Mouse (Mus musculus) myocyte (in vitro differentiated cells): ENCODE data around the gene F830045P16Rik. TPM values are rescaled to one million over a fixed set of nuclear protein-coding genes. Genes with fewer than 3 reads are reported as not detected.
"Not testable (repeated sequence)": the region's sequence is repeated elsewhere in the genome, so short reads cannot be mapped to it uniquely, and the experiment has no call there.

Experiments used
- H3K27me3 ChIP-seq: one replicate; pipeline ENCODE4 v1.6.1; 2011; ENCODE audit not compliant: control insufficient read depth, insufficient read depth, insufficient read length
- H3K36me3 ChIP-seq: one replicate; pipeline ENCODE4 v1.6.1; 2011; ENCODE audit not compliant: control insufficient read depth, insufficient read depth
- H3K4me2 ChIP-seq: one replicate; pipeline ENCODE4 v1.6.1; 2011; ENCODE audit warnings: low read depth, control low read depth
- H3K4me3 ChIP-seq: one replicate; pipeline ENCODE4 v1.5.1; 2011; ENCODE audit warnings: mild to moderate bottlenecking, control low read depth, moderate library complexity
- H3K79me2 ChIP-seq: one replicate; pipeline ENCODE4 v1.6.1; 2011; ENCODE audit not compliant: control insufficient read depth, insufficient read depth
- H3ac ChIP-seq: one replicate; pipeline ENCODE4 v1.6.1; 2011; ENCODE audit not compliant: control insufficient read depth, insufficient read length
- CEBPB ChIP-seq: IDR thresholded peaks from 2 replicates; pipeline ENCODE4 v1.6.1; 2011; ENCODE audit warnings: mild to moderate bottlenecking, moderate library complexity; ENCODE audit not compliant: poor library complexity, insufficient read depth, severe bottlenecking
- E2F4 ChIP-seq: IDR thresholded peaks from one replicate; pipeline ENCODE4 v1.6.1; 2011; ENCODE audit warnings: mild to moderate bottlenecking, control low read depth, moderate library complexity; ENCODE audit not compliant: insufficient read depth
- MAX ChIP-seq: IDR thresholded peaks from one replicate; pipeline ENCODE4 v1.6.1; 2011; ENCODE audit warnings: low read depth, mild to moderate bottlenecking, control low read depth
- MYOD1 ChIP-seq, 3 experiments: IDR thresholded peaks; one replicate each; pipeline ENCODE4 v1.6.1; 2011; ENCODE audit warnings: control low read depth in 2 of 3, low read depth in 2 of 3, mild to moderate bottlenecking in 2 of 3, moderate library complexity in 1 of 3; ENCODE audit not compliant: insufficient read length in 2 of 3, control insufficient read depth in 1 of 3
- MYOG ChIP-seq, 3 experiments: IDR thresholded peaks; one replicate each; pipeline ENCODE4 v1.6.1; 2011; ENCODE audit warnings: control low read depth in 2 of 3, low read depth in 2 of 3, mild to moderate bottlenecking in 2 of 3; ENCODE audit not compliant: insufficient read length in 2 of 3, control insufficient read depth in 1 of 3, insufficient read depth in 1 of 3
- POLR2A ChIP-seq: IDR thresholded peaks from one replicate; pipeline ENCODE4 v1.6.1; 2011; ENCODE audit warnings: low read depth, mild to moderate bottlenecking, control low read depth, moderate library complexity; ENCODE audit not compliant: insufficient read length
- POLR2AphosphoS2 ChIP-seq: IDR thresholded peaks from one replicate; pipeline ENCODE4 v1.6.1; 2011; ENCODE audit warnings: low read depth, control low read depth; ENCODE audit not compliant: insufficient read length
- REST ChIP-seq: IDR thresholded peaks from one replicate; pipeline ENCODE4 v1.6.1; 2011; ENCODE audit warnings: mild to moderate bottlenecking, control low read depth, moderate library complexity; ENCODE audit not compliant: insufficient read depth, insufficient read length
- SRF ChIP-seq: IDR thresholded peaks from one replicate; pipeline ENCODE4 v1.6.1; 2011; ENCODE audit warnings: low read depth; ENCODE audit not compliant: control insufficient read depth, insufficient read length
- TCF12 ChIP-seq: IDR thresholded peaks from one replicate; pipeline ENCODE4 v1.6.1; 2011; ENCODE audit warnings: mild to moderate bottlenecking, control low read depth; ENCODE audit not compliant: poor library complexity, insufficient read depth, severe bottlenecking
- TCF3 ChIP-seq: IDR thresholded peaks from one replicate; pipeline ENCODE4 v1.6.1; 2011; ENCODE audit warnings: low read depth, control low read depth; ENCODE audit not compliant: insufficient read length
- USF1 ChIP-seq: IDR thresholded peaks from one replicate; pipeline ENCODE4 v1.6.1; 2011; ENCODE audit warnings: low read depth, mild to moderate bottlenecking, control low read depth, moderate library complexity
- polyA plus RNA-seq: library from polyadenylated mRNA; unstranded; fragments of >200 nt; fragmentation: generic; extraction: Trizol; gene quantifications from one replicate; pipeline ENCODE4 v1.2.1, GENCODE M21; 2012; ENCODE audit warnings: missing spikeins

The F830045P16Rik gene
- polyA plus RNA-seq, 1 experiment: not detected

DNA sequence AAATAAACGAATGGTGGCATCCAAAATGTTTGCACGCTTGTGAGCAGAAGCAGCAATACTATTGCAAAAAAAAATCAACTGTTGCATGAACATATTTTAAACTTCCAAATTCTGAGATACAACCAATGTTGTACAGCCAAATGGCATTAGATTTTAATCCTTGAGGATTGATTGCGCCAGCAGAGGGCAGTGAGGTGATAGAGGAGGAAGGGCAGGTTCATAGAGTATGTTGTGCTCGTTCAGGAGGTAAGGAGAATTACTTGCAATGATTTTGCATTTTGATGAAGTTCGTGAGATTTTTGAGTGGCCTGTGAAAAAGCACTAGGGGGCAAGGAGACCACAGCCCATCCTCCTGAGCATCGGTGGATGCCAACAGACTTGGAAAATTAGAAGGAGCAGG lies 33.8 kb downstream of the F830045P16Rik start:
- H3K79me2 ChIP-seq: no peaks in the 10 kb centered on the region
- peaks cover 6% of the 10 kb centered on the region for H3K27me3 ChIP-seq
- no peak overlapping the region for H3ac ChIP-seq
- TF ChIP-seq TCF12 (no peak), MYOG (IDR thresholded peaks at IDR 0.05; ENCODE audit: control insufficient read depth in 1 of 3, insufficient read depth in 1 of 3, insufficient read length in 2 of 3, low read depth in 2 of 3) (no peak)
- H3K4me2 ChIP-seq: no peak overlapping the region
- H3K36me3 ChIP-seq: no peaks in the 10 kb centered on the region
- H3K4me3 ChIP-seq: no peak overlapping the region

DNA sequence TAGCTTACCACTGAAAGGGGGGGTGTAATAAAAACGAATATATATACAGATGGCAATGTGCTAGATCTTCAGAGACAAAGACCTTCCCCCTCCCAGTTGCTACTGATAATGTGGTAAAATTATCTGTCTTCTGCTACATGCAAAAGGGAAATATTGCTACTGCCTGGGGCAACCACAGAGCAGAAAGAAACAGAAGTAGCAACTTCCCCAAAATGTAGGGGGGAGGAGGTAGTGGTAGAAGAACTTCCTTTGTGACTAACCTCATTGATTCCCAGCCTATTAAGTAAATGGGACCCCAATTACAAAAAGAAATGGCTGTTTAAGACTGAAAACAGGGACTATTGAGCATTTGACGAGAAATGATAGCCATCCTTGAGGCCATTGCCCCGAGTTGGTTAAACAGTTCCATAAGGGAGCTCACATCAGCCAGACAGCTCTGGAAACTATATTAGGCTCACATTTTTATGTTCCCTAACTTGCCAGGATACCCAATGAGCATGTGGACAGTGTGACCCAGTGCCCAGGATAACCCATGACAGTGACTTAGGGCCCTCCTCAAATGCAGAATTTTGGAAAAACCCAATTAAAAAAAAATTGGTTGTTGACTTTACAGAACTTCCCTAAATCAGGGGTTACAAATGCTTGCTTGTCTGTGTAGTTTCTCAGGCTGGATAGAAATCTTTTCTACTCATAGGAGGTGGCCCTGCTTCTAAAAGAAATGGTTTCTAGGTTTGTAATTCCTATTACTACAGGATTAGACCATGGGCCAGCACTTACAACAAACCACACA lies 46.7 kb downstream of the F830045P16Rik start:
- Histone ChIP-seq H3ac (no peak overlapping the region), H3K27me3 (peaks cover 9% of the 10 kb centered on the region), H3K79me2 (no peaks in the 10 kb centered on the region), H3K4me3 (no peak overlapping the region), H3K4me2 (no peak overlapping the region), H3K36me3 (no peaks in the 10 kb centered on the region)
- no peak for TF ChIP-seq MYOG (IDR thresholded peaks at IDR 0.05; ENCODE audit: control insufficient read depth in 1 of 3, insufficient read depth in 1 of 3, insufficient read length in 2 of 3, low read depth in 2 of 3)
- TF ChIP-seq USF1: no peak
- TF ChIP-seq REST: no peak

DNA sequence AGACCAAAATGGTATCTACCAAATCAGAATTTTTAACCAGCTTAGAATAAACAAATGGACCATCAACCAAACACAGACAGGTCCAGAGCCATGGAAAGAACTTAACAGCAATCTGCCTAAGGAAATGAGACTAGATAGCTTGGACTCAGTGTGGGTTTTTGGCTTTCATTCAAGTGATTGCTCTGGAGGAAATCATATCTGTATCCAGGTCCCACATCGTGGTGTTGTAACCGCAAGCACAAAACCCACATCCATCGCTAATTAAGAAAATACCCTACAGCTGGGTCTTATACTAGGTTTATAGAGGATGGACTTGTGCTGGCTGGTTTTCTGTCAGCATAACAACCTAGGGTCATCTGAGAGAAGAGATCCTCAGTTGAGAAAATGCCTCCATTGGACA lies 53.3 kb downstream of the F830045P16Rik start:
- no peak for TF ChIP-seq POLR2AphosphoS2
- no peak for TF ChIP-seq POLR2A
- no peak for TF ChIP-seq TCF3
- no peak for TF ChIP-seq USF1
- no peak for TF ChIP-seq MAX
- no peak for TF ChIP-seq MYOD1 (IDR thresholded peaks at IDR 0.05; ENCODE audit: control insufficient read depth in 1 of 3, insufficient read length in 2 of 3, low read depth in 2 of 3)
- no peak for TF ChIP-seq CEBPB
- TF ChIP-seq E2F4: no peak
- TF ChIP-seq TCF12: no peak
- TF ChIP-seq SRF: no peak
- TF ChIP-seq REST: no peak
- TF ChIP-seq MYOG (IDR thresholded peaks at IDR 0.05; ENCODE audit: control insufficient read depth in 1 of 3, insufficient read depth in 1 of 3, insufficient read length in 2 of 3, low read depth in 2 of 3): no peak
- no peak overlapping the region for H3ac ChIP-seq
- H3K4me3 ChIP-seq: no peak overlapping the region
- H3K4me2 ChIP-seq: no peak overlapping the region
- no peaks in the 10 kb centered on the region for H3K36me3 ChIP-seq
- peaks cover 6% of the 10 kb centered on the region for H3K27me3 ChIP-seq
- H3K79me2 ChIP-seq: no peaks in the 10 kb centered on the region

DNA sequence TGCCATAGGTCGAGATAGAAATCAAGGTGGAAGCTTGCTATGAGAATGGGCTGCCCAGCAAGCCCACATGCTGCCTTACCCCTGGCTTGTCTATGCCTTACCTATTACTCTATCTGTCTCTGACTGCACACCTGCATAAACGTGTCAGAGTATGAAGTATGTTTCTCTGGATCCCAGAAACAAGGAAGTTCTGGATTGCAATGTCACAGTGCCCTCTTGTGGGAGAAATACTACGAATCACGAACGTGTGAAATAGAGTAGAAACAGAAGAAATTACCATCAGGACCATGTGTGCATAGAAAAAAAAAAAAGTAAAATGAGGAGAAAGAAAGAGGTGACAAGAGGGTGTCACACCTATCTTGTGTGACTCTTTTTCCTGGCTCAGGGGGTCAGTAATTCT lies 64.5 kb downstream of the F830045P16Rik start:
- no peaks in the 10 kb centered on the region for H3K27me3 ChIP-seq
- no peak overlapping the region for H3ac ChIP-seq
- H3K4me2 ChIP-seq: no peak overlapping the region
- H3K4me3 ChIP-seq: no peak overlapping the region
- no peaks in the 10 kb centered on the region for H3K36me3 ChIP-seq
- no peak for TF ChIP-seq POLR2A
- no peak for TF ChIP-seq REST
- TF ChIP-seq E2F4: no peak
- TF ChIP-seq SRF: no peak
- TF ChIP-seq POLR2AphosphoS2: no peak
- no peak for TF ChIP-seq MAX
- TF ChIP-seq TCF3: no peak
- TF ChIP-seq TCF12: no peak
- no peak for TF ChIP-seq CEBPB
- TF ChIP-seq MYOD1 (IDR thresholded peaks at IDR 0.05; ENCODE audit: control insufficient read depth in 1 of 3, insufficient read length in 2 of 3, low read depth in 2 of 3): no peak
- H3K79me2 ChIP-seq: no peaks in the 10 kb centered on the region

DNA sequence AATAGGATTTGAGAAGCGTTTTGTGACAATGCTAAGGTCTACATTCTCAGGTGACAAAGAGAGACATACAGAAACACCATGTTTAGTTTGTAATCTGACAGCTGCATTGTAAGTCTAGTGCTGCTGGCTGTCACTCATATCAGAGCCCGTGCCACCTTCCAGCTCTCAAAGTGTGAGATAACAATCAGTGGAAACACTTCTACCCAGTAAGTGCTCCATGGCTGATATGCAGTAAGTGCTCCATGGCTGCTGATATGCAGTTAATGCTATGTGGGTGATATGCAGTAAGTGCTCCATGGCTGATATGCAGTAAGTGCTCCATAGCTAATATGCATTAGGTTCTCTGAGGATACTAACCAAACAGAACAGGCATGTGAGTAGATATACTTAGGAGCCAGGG lies 65.6 kb downstream of the F830045P16Rik start:
- no peaks in the 10 kb centered on the region for H3K27me3 ChIP-seq
- no peak overlapping the region for H3K4me2 ChIP-seq
- H3K79me2 ChIP-seq: no peaks in the 10 kb centered on the region
- no peak overlapping the region for H3K4me3 ChIP-seq
- H3K36me3 ChIP-seq: no peaks in the 10 kb centered on the region
- no peak overlapping the region for H3ac ChIP-seq
- TF ChIP-seq MYOD1 (IDR thresholded peaks at IDR 0.05; ENCODE audit: control insufficient read depth in 1 of 3, insufficient read length in 2 of 3, low read depth in 2 of 3) (no peak), TCF12 (no peak), MYOG (IDR thresholded peaks at IDR 0.05; ENCODE audit: control insufficient read depth in 1 of 3, insufficient read depth in 1 of 3, insufficient read length in 2 of 3, low read depth in 2 of 3) (no peak), MAX (no peak), USF1 (no peak), POLR2A (no peak), SRF (no peak), TCF3 (no peak), E2F4 (no peak), CEBPB (no peak), POLR2AphosphoS2 (no peak), REST (no peak)

DNA sequence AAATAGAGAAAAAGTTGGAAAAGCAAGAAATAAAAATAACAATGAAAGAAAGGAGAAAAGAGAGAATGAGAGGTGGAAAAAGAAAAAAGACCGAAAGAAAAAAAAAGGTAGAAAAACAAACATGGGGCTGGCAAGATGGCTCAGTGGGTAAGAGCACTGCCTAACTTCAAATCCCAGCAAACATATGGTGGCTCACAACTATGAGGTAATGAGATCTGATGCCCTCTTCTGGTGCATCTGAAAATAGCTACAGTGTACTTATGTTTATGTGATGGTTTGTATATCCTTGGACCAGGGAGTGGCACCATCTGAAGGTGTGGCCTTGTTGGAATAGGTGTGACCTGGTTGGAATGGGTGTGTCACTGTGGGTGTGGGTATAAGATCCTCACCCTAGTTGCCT lies 97.6 kb downstream of the F830045P16Rik start:
- not testable (repeated sequence) for H3K27me3 ChIP-seq

More for the DNA sequence above, 97.6 kb downstream of the F830045P16Rik start:
- H3K79me2 ChIP-seq, H3K4me2 ChIP-seq, H3K4me3 ChIP-seq, H3K36me3 ChIP-seq, H3ac ChIP-seq: not testable (repeated sequence)
